Mouse (Mus musculus): ENCODE measurements at regions not wholly inside any gene's neighbourhood (a gene's known extent, or its start where the extent isn't known, plus 50 kb on each side); places are given as distances from the start of the nearest gene placed in this dataset.

- H3K4me3 ChIP-seq (replicated peaks; ENCODE audit: control insufficient read depth, low read depth, low read length): no peak overlapping the region
- no peak overlapping the region for H3K27ac ChIP-seq (ENCODE audit: control insufficient read depth, insufficient read depth, low read depth, low read length, poor library complexity)
- TF ChIP-seq POLR2A (IDR thresholded peaks at IDR 0.05; ENCODE audit: borderline replicate concordance, control insufficient read depth, low read depth, low read length) (no peak), CTCF (IDR thresholded peaks at IDR 0.05; ENCODE audit: control insufficient read depth, insufficient read depth, low read length) (no peak)
- WGBS: 78% methylated on average over 2 of the region's 2 CpGs
- H3K4me1 ChIP-seq (ENCODE audit: control insufficient read depth, insufficient read depth, low read length): peaks cover 2% of the 10 kb centered on the region; the same call in 1 of the 2 replicates
Measured at GRCm38 (mm10) chr12:54335509-54335908, 131.8 kb upstream of the Egln3 start.

- Histone ChIP-seq H3K27ac (ENCODE audit: control insufficient read depth, insufficient read depth, low read depth, low read length, poor library complexity) (no peak overlapping the region), H3K4me1 (ENCODE audit: control insufficient read depth, insufficient read depth, low read length) (peaks cover 2% of the 10 kb centered on the region; the same call in 1 of the 2 replicates), H3K4me3 (replicated peaks; ENCODE audit: control insufficient read depth, low read depth, low read length) (no peak overlapping the region)
- 54% methylated on average over 9 of the region's 9 CpGs for WGBS
- TF ChIP-seq POLR2A (IDR thresholded peaks at IDR 0.05; ENCODE audit: borderline replicate concordance, control insufficient read depth, low read depth, low read length) (no peak), CTCF (IDR thresholded peaks at IDR 0.05; ENCODE audit: control insufficient read depth, insufficient read depth, low read length) (no peak)
Measured at GRCm38 (mm10) chr12:54334491-54335132, 131.0 kb upstream of the Egln3 start.

GRCm38 (mm10) chr12:54333632-54334321, 130.1 kb upstream of the Egln3 start:
- H3K27ac ChIP-seq (ENCODE audit: control insufficient read depth, insufficient read depth, low read depth, low read length, poor library complexity): no peak overlapping the region
- H3K4me1 ChIP-seq (ENCODE audit: control insufficient read depth, insufficient read depth, low read length): peaks cover 2% of the 10 kb centered on the region; the same call in 1 of the 2 replicates
- TF ChIP-seq POLR2A (IDR thresholded peaks at IDR 0.05; ENCODE audit: borderline replicate concordance, control insufficient read depth, low read depth, low read length): no peak
- TF ChIP-seq CTCF (IDR thresholded peaks at IDR 0.05; ENCODE audit: control insufficient read depth, insufficient read depth, low read length): no peak
- WGBS: 48% methylated on average over 14 of the region's 14 CpGs
- no peak overlapping the region for H3K4me3 ChIP-seq (replicated peaks; ENCODE audit: control insufficient read depth, low read depth, low read length)

- no peak overlapping the region for H3K4me3 ChIP-seq (replicated peaks; ENCODE audit: control insufficient read depth, low read depth, low read length)
- WGBS: 65% methylated on average over 1 of the region's 1 CpGs
- no peaks in the 10 kb centered on the region for H3K4me1 ChIP-seq (ENCODE audit: control insufficient read depth, insufficient read depth, low read length)
- no peak for TF ChIP-seq POLR2A (IDR thresholded peaks at IDR 0.05; ENCODE audit: borderline replicate concordance, control insufficient read depth, low read depth, low read length)
- no peak for TF ChIP-seq CTCF (IDR thresholded peaks at IDR 0.05; ENCODE audit: control insufficient read depth, insufficient read depth, low read length)
- no peak overlapping the region for H3K27ac ChIP-seq (ENCODE audit: control insufficient read depth, insufficient read depth, low read depth, low read length, poor library complexity)
Measured at GRCm38 (mm10) chr12:54327483-54327882, 123.8 kb upstream of the Egln3 start.

- no peak for TF ChIP-seq CTCF (IDR thresholded peaks at IDR 0.05; ENCODE audit: control insufficient read depth, insufficient read depth, low read length)
- Histone ChIP-seq H3K4me3 (replicated peaks; ENCODE audit: control insufficient read depth, low read depth, low read length) (no peak overlapping the region), H3K4me1 (ENCODE audit: control insufficient read depth, insufficient read depth, low read length) (no peaks in the 10 kb centered on the region), H3K27ac (ENCODE audit: control insufficient read depth, insufficient read depth, low read depth, low read length, poor library complexity) (no peak overlapping the region)
- WGBS: 80% methylated on average over 7 of the region's 7 CpGs
Measured at GRCm38 (mm10) chr12:54326571-54326970, 122.9 kb upstream of the Egln3 start.

- no peaks in the 10 kb centered on the region; the same call in 1 of the 2 replicates for H3K4me1 ChIP-seq (ENCODE audit: control insufficient read depth, insufficient read depth, low read length)
- H3K4me3 ChIP-seq (replicated peaks; ENCODE audit: control insufficient read depth, low read depth, low read length): no peak overlapping the region
- 90% methylated on average over 5 of the region's 5 CpGs for WGBS
- no peak overlapping the region for H3K27ac ChIP-seq (ENCODE audit: control insufficient read depth, insufficient read depth, low read depth, low read length, poor library complexity)
- TF ChIP-seq CTCF (IDR thresholded peaks at IDR 0.05; ENCODE audit: control insufficient read depth, insufficient read depth, low read length) (no peak), POLR2A (IDR thresholded peaks at IDR 0.05; ENCODE audit: borderline replicate concordance, control insufficient read depth, low read depth, low read length) (no peak)
Measured at GRCm38 (mm10) chr12:54320533-54320932, 116.9 kb upstream of the Egln3 start.

GRCm38 (mm10) chr12:54316980-54317471, 113.4 kb upstream of the Egln3 start:
- 15% methylated on average over 16 of the region's 16 CpGs for WGBS
- Histone ChIP-seq H3K4me1 (ENCODE audit: control insufficient read depth, insufficient read depth, low read length) (no peaks in the 10 kb centered on the region; the same call in 1 of the 2 replicates), H3K27ac (ENCODE audit: control insufficient read depth, insufficient read depth, low read depth, low read length, poor library complexity) (no peak overlapping the region), H3K4me3 (replicated peaks; ENCODE audit: control insufficient read depth, low read depth, low read length) (no peak overlapping the region)
- TF ChIP-seq POLR2A (IDR thresholded peaks at IDR 0.05; ENCODE audit: borderline replicate concordance, control insufficient read depth, low read depth, low read length) (no peak), CTCF (IDR thresholded peaks at IDR 0.05; ENCODE audit: control insufficient read depth, insufficient read depth, low read length) (no peak)

GRCm38 (mm10) chr12:54316066-54316567, 112.5 kb upstream of the Egln3 start:
- WGBS: 77% methylated on average over 15 of the region's 15 CpGs
- TF ChIP-seq CTCF (IDR thresholded peaks at IDR 0.05; ENCODE audit: control insufficient read depth, insufficient read depth, low read length) (no peak), POLR2A (IDR thresholded peaks at IDR 0.05; ENCODE audit: borderline replicate concordance, control insufficient read depth, low read depth, low read length) (no peak)
- Histone ChIP-seq H3K27ac (ENCODE audit: control insufficient read depth, insufficient read depth, low read depth, low read length, poor library complexity) (no peak overlapping the region), H3K4me3 (replicated peaks; ENCODE audit: control insufficient read depth, low read depth, low read length) (no peak overlapping the region), H3K4me1 (ENCODE audit: control insufficient read depth, insufficient read depth, low read length) (no peaks in the 10 kb centered on the region; the same call in 1 of the 2 replicates)
